Mouse (Mus musculus) A20 (cell line): Measurements from ENCODE around the gene Rinl.

ENCODE experiments used
- DNase-seq: peaks from one replicate; pipeline ENCODE4 v3.0.0-alpha.2; 2011; ENCODE audit warnings: low read depth, low spot score

Gene Rinl

GRCm38 (mm10) chr7:28780857-28781256, 7.9 kb upstream of the Rinl start:
- no peak for DNase-seq

- no peak for DNase-seq
These were observed 7.5 kb upstream of the Rinl start for GRCm38 (mm10) chr7:28781261-28781663.

GRCm38 (mm10) chr7:28785161-28785560, 3.6 kb upstream of the Rinl start:
- no peak for DNase-seq

- peak; percentile 53 for DNase-seq
These were observed 885 bp upstream of the Rinl start for GRCm38 (mm10) chr7:28787884-28788283.

GRCm38 (mm10) chr7:28789235-28789634, 466 bp downstream of the Rinl start:
- DNase-seq = no peak

GRCm38 (mm10) chr7:28790066-28790806, 1.5 kb downstream of the Rinl start:
- no peak for DNase-seq

- no peak for DNase-seq
These were observed 2.9 kb downstream of the Rinl start for GRCm38 (mm10) chr7:28791706-28792105.

- DNase-seq = peak; percentile 32
These were observed 3.8 kb downstream of the Rinl start for GRCm38 (mm10) chr7:28792391-28793185.

- peak; percentile 73 for DNase-seq
These were observed 5.1 kb downstream of the Rinl start for GRCm38 (mm10) chr7:28793834-28794233.

- no peak for DNase-seq
These were observed 5.7 kb downstream of the Rinl start for GRCm38 (mm10) chr7:28794496-28794895.

- DNase-seq = peak; percentile 87
These were observed 7.1 kb downstream of the Rinl start for GRCm38 (mm10) chr7:28795832-28796231.

- peak; percentile 93 for DNase-seq
These were observed 7.8 kb downstream of the Rinl start for GRCm38 (mm10) chr7:28796562-28796975.

- DNase-seq = no peak
These were observed 11.2 kb downstream of the Rinl start for GRCm38 (mm10) chr7:28799994-28800393.

GRCm38 (mm10) chr7:28801451-28801850, 12.7 kb downstream of the Rinl start:
- DNase-seq = no peak

- no peak for DNase-seq
These were observed 13.3 kb downstream of the Rinl start for GRCm38 (mm10) chr7:28801901-28802670.

GRCm38 (mm10) chr7:28802846-28803588, 14.2 kb downstream of the Rinl start:
- DNase-seq = no peak

- no peak for DNase-seq
These were observed 15.0 kb downstream of the Rinl start for GRCm38 (mm10) chr7:28803756-28804155.

- DNase-seq = peak; percentile 71
These were observed 18.1 kb downstream of the Rinl start for GRCm38 (mm10) chr7:28806869-28807268.

GRCm38 (mm10) chr7:28807641-28808220, 19.0 kb downstream of the Rinl start:
- DNase-seq = no peak

GRCm38 (mm10) chr7:28808221-28808941, 19.6 kb downstream of the Rinl start, which contains the start of gene Hnrnpl:
Gene Hnrnpl, plus strand, starts transcription at chr7:28808541.
- DNase-seq = peak; percentile 90
